9 mouse cellular contexts compared by ENCODE assay signal in the genomic region with DNA sequence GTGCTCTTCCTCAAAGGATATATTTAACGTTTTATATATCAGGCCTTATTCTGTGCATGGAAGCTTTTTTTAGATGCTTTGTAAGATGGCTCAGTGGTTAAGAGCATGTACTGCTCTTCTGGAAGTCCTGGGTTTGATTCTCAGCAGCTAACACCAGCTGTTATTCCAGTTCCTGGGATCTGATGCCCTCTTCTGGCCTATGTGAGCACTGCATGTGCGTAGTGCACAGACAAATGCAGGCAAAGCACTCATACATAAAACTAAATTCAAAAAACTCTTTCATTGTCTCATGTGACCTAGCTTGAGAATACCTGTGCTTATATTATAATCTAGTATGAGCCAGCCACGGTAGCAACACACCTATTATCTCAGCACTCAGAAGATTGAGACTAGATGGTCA. TPM values are rescaled to one million over a fixed set of nuclear protein-coding genes. Genes with fewer than 3 reads are reported as not detected.
DNase-seq lines count a peak whose midpoint lies in the region; ATAC-seq and TF ChIP-seq lines count a peak whose summit lies in the region.
"Had no signal": no experiment of that assay in that cellular context is flagged by ENCODE, and none has a peak within 500 bp of the region (broad histone marks: within the 10 kb centered on the region; RNA-seq: fewer than 3 reads in every experiment).

No protein-coding gene starts in this region.

- H3K9ac ChIP-seq in kidney, embryonic 14.5 days (ENCODE audit: low read depth, low read length): no peak overlapping the region

- no peak overlapping the region for H3K4me3 ChIP-seq in kidney, adult 2 months (ENCODE audit: insufficient read depth, low read depth, low read length)
- no peak overlapping the region for H3K4me3 ChIP-seq in kidney, embryonic 14.5 days (ENCODE audit: low read length)
- H3K4me3 ChIP-seq in E14TG2a.4 (replicated peaks; ENCODE audit: low read length): no peak overlapping the region

- TF ChIP-seq CTCF in kidney, adult 2 months (conservative IDR thresholded peaks at IDR 0.05; ENCODE audit: insufficient read depth, insufficient read length, low read depth, low read length): peak; percentile 76
- peak; percentile 95 for TF ChIP-seq CTCF in E14TG2a.4 (conservative IDR thresholded peaks at IDR 0.05; ENCODE audit: low read length)

- 52% methylated on average over 3 of the region's 3 CpGs for WGBS in kidney, adult 2 months
- 38% methylated on average over 3 of the region's 3 CpGs for WGBS in kidney, embryonic 14.5 days

- H3K27me3 ChIP-seq in kidney, adult 2 months (replicated peaks; ENCODE audit: control insufficient read depth, insufficient read depth, low read length): no peaks in the 10 kb centered on the region
- no peaks in the 10 kb centered on the region for H3K27me3 ChIP-seq in kidney, embryonic 14.5 days (ENCODE audit: control insufficient read depth, insufficient read depth, low read length)
- H3K27me3 ChIP-seq in E14TG2a.4 (ENCODE audit: insufficient read depth, low read length): no peaks in the 10 kb centered on the region

- no peak overlapping the region for H3K4me2 ChIP-seq in kidney, embryonic 14.5 days (replicated peaks; ENCODE audit: low read depth, low read length)

- ATAC-seq in kidney, embryonic 14.5 days (ENCODE audit: low FRiP score, low TSS enrichment): no peak
- ATAC-seq in activated CD4-positive, CD25-positive, alpha-beta regulatory T cell, adult 4 months: peak; percentile 32

- no peaks in the 10 kb centered on the region for H3K36me3 ChIP-seq in kidney, adult 2 months (ENCODE audit: control insufficient read depth, insufficient read depth, low read length)
- H3K36me3 ChIP-seq in kidney, embryonic 14.5 days (ENCODE audit: control insufficient read depth, insufficient read depth, low read length): 0 out of 2 replicates have a peak, but pooled peaks cover 3% of the 10 kb centered on the region
- H3K36me3 ChIP-seq in E14TG2a.4 (ENCODE audit: insufficient read depth, low read length): peaks cover 42% of the 10 kb centered on the region

- no peak for TF ChIP-seq POLR2A in kidney, adult 2 months (IDR thresholded peaks at IDR 0.05; ENCODE audit: low read depth, low read length)

- H3K4me1 ChIP-seq in kidney, adult 2 months (ENCODE audit: control insufficient read depth, insufficient read depth, low read length): peaks cover 21% of the 10 kb centered on the region
- no peaks in the 10 kb centered on the region for H3K4me1 ChIP-seq in kidney, embryonic 14.5 days (ENCODE audit: control insufficient read depth, insufficient read depth, low read length)
- no peaks in the 10 kb centered on the region for H3K4me1 ChIP-seq in E14TG2a.4 (replicated peaks; ENCODE audit: low read depth, low read length)

- no peaks in the 10 kb centered on the region for H3K9me3 ChIP-seq in kidney, embryonic 14.5 days (ENCODE audit: control insufficient read depth, low read length)
- H3K9me3 ChIP-seq in E14TG2a.4 (ENCODE audit: low read length): no peaks in the 10 kb centered on the region

- no peak overlapping the region for H3K27ac ChIP-seq in kidney, adult 2 months (ENCODE audit: insufficient read depth, low read depth, low read length)
- no peak overlapping the region for H3K27ac ChIP-seq in kidney, embryonic 14.5 days (ENCODE audit: low read depth, low read length)
- H3K27ac ChIP-seq: macrophage had no signal

- DNase-seq in kidney, adult 2 months: peak; percentile 68
- DNase-seq in induced T-regulatory cell, adult 2 months (ENCODE audit: low read depth): peak; percentile 78
- peak; percentile 35 to 63 for DNase-seq in natural killer cell, adult 2 months (ENCODE audit: low spot score in 2 of 2)
- DNase-seq in frontal cortex, postnatal 14 days (ENCODE audit: low spot score in 2 of 2): no peak
- no peak for DNase-seq in right cerebral cortex, postnatal 10 days (ENCODE audit: low spot score in 2 of 2)

RNA-seq across cellular contexts. Expression of gene Serpinf1, which starts 15.6 kb away (rescaled TPM):
- 17.2 and 29.9 TPM in 2 replicates for polyA plus RNA-seq in kidney, adult 2 months (2012; rRNA removed)
- polyA plus RNA-seq in kidney, embryonic 14.5 days (2014; fragmentation: Nextera tagmentation; extraction: Ambion mirVana): 118 and 120 TPM in 2 replicates
- polyA plus RNA-seq in activated CD4-positive, CD25-positive, alpha-beta regulatory T cell, adult 4 months (2017; shearing (Covaris generic)): 1 to 10 TPM; 1.8 to 3.9 TPM

RNA-seq across cellular contexts. Expression of gene Serpinf2, which starts 32.5 kb away (rescaled TPM):
- 126 and 141 TPM in 2 replicates for polyA plus RNA-seq in kidney, adult 2 months (2012; rRNA removed)
- polyA plus RNA-seq in kidney, embryonic 14.5 days (2014; fragmentation: Nextera tagmentation; extraction: Ambion mirVana): 3.9 and 8.4 TPM in 2 replicates
- polyA plus RNA-seq in activated CD4-positive, CD25-positive, alpha-beta regulatory T cell, adult 4 months (2017; shearing (Covaris generic)): not detected
- polyA plus RNA-seq: macrophage had no signal

RNA-seq across cellular contexts. Expression of gene Wdr81, which starts 47.7 kb away (rescaled TPM):
- polyA plus RNA-seq in kidney, adult 2 months (2012; rRNA removed): 17.7 and 21.0 TPM in 2 replicates
- 2.8 and 4.8 TPM in 2 replicates for polyA plus RNA-seq in kidney, embryonic 14.5 days (2014; fragmentation: Nextera tagmentation; extraction: Ambion mirVana)
- polyA plus RNA-seq in activated CD4-positive, CD25-positive, alpha-beta regulatory T cell, adult 4 months (2017; shearing (Covaris generic)): 1 to 10 TPM; 5.2 to 7.3 TPM

RNA-seq across cellular contexts. Expression of gene Tlcd2, which starts 54.6 kb away (rescaled TPM):
- polyA plus RNA-seq in kidney, adult 2 months (2012; rRNA removed): 14.2 and 14.6 TPM in 2 replicates
- 20.7 and 21.0 TPM in 2 replicates for polyA plus RNA-seq in kidney, embryonic 14.5 days (2014; fragmentation: Nextera tagmentation; extraction: Ambion mirVana)
- polyA plus RNA-seq in activated CD4-positive, CD25-positive, alpha-beta regulatory T cell, adult 4 months (2017; shearing (Covaris generic)): 10 to 100 TPM in 1 of 2 experiments, 1 to 10 TPM in 1; 5.6 to 16.0 TPM

RNA-seq across cellular contexts. Expression of gene Smyd4, which starts 58.6 kb away (rescaled TPM):
- 7.1 and 7.2 TPM in 2 replicates for polyA plus RNA-seq in kidney, adult 2 months (2012; rRNA removed)
- polyA plus RNA-seq in kidney, embryonic 14.5 days (2014; fragmentation: Nextera tagmentation; extraction: Ambion mirVana): 10.4 and 17.8 TPM in 2 replicates
- 10 to 100 TPM; 14.0 to 18.7 TPM for polyA plus RNA-seq in activated CD4-positive, CD25-positive, alpha-beta regulatory T cell, adult 4 months (2017; shearing (Covaris generic))

Comparison
In these comparisons a context has a peak if more than half of its experiments do, and no peak if none do; other contexts are left out.
1. RNA of gene Serpinf2, which starts 32.5 kb away (polyA plus RNA-seq): 126 to 141 TPM in kidney, adult 2 months; 3.9 to 8.4 TPM in kidney, embryonic 14.5 days and not detected in activated CD4-positive, CD25-positive, alpha-beta regulatory T cell, adult 4 months; every median in the first group is over 10 times any median in the second.
2. DNase-seq: peak in kidney, adult 2 months (single experiment), induced T-regulatory cell, adult 2 months (single experiment) and natural killer cell, adult 2 months (2 of 2); none in frontal cortex, postnatal 14 days (0 of 2) and right cerebral cortex, postnatal 10 days (0 of 2).